Mouse (Mus musculus): Measurements from ENCODE around the gene Hexim1.

Hexim1 gene

DNA sequence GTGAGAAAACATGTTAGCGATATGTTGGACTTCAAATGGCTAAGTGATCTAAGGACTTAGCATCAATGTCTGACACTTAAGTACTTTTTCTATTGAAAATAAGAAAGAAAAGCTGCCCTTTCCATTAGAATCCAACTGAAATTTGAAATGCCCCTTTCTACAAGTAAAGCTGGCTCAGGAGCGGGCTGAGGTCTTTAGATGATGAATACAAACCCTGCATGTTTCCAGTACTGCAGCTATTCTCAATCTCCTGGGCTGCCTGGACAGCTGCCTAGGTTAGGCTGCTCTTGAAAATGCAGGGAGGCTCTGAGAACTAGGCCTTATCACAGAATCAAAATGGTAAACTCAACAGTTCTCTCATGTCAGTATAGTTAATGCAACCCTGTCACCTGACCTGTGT is 2.8 kb downstream of the Hexim1 start:
- DNase-seq (ENCODE audit: low spot score) = no peak

DNA sequence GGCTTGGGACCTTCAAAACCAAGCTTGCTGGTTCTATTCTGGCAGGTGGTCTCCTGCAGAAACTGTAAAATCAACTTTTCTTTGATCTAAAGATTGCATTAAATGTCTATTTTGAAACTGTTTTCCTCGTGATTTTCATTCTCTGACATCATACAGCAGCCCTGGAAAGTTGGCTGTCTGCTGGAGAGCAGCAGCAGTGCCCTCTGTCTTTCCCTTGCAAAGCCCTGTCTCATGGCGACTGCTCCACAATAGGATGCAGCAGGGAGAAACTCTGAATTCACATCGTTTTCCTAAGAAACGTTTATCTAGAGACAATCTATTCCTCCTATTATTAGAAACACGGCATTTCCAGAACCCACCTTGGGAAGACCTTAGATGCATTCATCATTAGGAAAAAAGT is 3.6 kb downstream of the Hexim1 start:
- DNase-seq (ENCODE audit: low spot score) = no peak

DNA sequence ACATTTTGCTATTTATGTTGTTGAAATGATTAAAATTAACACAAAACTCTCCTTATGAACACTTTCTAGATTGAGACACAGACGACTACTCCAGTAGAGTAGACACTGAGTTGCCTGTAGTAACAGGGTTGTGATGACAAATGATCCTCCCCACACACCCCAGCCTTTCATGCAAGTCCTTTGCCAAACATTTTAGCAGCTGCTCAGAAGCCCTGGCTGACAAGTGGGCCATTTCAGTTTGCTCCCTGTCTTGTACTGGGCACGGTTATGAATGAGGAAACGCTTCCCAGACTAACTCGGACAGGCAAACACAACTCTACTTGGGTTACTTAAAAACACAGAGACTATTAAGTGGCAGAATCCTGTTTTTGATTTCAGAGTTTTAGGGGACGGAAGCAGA is 4.3 kb downstream of the Hexim1 start:
- DNase-seq (ENCODE audit: low spot score) = no peak

DNA sequence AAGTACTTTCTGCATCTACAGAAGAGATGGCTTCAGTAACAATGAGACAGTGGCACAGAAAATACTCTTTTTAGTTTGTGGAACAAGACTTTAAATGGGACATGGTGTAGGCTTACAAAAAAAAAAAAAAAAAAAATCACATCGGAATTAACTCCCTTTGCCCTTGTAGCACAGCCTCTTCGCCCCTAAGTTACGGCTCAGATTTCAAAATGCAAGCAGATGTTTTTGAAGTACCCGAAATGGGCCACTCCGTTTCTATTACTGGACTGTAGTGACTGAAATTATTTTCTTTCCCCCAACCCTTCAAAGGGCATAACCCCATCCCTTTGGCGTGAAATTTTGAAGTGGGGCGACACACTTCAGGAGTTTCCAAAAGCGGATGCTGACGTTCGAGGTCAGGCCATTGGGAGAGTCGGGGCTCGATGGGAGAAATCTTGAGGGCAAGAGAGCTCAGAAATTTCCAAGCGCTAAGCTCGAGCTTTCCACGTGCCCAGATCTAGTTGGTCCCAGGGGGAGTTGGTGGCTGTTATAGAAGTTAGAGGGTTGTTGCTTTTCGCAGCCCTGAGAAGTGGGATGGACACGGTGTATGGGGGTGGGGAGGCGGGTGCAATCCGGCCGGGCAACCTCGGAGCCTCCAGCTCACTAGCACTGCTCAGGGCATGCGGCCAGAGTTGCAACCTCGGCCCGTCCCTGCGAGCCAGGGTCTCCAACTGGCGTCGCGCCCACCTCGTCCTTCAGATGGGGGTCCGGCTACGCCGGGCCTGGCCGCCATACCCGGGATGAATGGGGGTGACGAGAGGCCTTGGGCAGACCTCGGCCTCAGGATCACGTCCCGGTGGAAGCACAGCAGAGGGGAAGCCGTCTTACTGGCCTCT is 15.9 kb downstream of the Hexim1 start, which contains the start of gene Hexim2:
Gene Hexim2 (plus strand): TSS at position 729 of the 875 bp plus-strand sequence.
- DNase-seq (ENCODE audit: low spot score) = peak; percentile 88

DNA sequence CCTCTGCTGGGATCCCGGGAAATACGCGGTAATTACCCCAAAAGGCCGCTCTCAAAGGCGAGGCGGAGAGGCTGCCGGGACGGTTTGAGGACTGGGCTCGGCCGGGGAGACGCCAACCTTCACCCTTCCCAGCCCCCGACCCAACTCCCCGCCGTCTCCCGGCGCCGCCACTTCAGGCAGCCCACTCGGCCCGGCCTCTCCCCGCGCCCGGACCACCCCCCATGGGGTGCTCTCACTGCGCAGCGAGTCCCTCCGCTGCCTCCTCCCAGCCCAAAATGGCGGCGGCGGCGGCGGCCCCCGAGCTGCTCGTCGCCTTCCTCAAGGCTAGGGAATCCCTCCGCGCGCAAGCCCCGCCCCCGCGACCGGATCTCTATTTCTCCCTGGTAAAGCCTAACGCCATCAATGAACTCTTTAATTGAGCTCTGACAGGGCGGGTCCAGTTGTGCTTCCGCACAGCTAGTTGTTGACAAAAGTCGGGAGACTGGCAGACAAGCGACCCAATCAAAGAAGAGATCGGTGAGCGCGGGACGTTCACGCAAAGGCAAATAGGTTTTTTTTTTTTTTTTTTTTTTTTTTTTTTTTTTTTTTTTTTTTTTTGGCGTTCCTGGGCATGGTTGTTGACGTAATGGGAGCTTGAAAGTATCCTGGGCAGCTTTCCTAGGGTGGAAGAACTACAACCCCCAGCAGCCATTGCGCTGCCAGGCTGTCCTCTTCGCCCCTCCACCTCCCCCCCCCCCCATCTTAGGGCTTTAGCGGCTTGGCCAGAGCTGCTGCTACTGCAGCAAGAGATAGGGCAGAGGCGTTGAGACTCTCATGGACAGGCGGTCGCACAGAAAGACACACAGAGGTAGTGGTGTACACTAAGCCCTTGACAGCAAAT is 16.8 kb downstream of the Hexim1 start:
- DNase-seq (ENCODE audit: low spot score) = peak; percentile 100

DNA sequence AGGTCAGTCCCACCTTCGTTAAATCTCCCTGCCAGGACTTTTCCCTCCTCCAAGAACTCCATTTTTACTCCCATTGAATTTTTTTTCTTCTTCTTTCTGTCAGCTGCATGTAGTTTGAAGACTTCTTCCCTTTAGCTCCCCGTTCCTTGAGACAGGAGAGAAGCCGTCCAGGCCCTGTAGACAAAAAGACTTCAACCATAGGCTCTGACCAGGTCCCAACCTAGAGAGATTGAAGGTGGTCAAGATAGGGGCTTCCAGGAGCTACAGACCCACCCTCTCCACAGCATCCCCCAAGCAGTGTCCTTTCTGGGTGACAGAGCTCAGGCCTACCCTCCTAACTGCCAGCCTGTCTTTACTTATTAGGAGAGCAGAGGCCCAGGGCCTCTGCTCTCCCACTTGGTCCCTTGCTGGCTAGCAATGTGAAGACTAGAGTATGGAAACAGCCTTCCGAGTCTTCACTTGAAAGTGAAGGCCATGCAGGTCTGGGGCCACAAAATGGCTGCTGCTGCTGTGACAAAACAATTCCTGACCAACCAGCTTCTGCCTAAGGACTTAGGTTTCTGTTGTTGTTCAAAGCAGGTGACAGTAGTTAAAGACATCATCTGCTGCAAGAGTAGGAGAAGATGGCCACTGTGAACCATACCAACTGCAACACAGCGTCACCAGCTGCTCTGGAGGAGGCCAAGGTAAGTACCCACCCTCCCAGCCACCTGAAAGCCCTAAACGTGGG is 17.6 kb downstream of the Hexim1 start:
- no peak for DNase-seq (ENCODE audit: low spot score)

DNA sequence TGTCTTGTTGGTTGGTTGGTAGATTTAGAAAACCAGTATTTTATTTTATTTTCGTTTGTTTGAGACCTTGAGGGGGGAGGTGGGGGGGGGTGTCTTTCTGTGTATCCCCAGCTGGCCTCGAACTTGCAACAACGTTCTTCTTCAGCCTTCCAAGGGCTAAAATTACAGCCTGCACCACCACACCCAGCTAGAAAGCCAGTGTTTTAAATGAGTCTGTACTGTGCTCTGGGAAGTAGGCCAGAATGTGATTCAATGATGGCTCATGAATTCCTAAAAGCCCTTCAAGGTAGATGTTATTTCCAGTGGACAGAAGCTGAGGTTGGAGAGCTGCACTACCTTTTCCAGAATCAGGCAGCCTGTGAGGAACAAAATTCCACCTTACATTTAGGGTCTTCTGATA is 18.2 kb downstream of the Hexim1 start:
- no peak for DNase-seq (ENCODE audit: low spot score)

DNA sequence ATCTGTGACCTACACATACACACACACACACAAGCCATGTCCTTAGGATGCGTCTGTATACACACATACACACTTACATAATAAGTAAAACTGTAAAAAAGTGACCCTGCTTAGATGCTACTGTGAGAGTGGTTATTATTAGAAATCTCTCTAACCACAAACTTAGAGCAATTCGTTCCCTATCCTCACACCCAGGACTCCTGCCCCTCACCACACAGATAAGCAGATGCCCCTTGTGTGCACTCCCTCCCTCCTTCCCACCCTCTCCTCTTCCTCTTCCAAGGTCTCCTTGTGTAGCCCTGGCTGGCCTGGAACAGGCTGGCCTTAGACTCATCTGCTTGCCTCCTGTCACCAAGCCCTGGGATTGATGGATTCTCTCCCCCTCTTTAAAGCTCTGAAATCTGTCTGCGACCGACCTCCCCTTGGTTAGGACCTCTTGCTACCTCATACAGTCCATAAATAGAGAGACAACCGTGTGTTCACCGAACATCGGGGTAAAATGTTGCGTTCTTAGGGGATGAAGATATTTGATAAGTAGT is 20.1 kb downstream of the Hexim1 start:
- no peak for DNase-seq (ENCODE audit: low spot score)

DNA sequence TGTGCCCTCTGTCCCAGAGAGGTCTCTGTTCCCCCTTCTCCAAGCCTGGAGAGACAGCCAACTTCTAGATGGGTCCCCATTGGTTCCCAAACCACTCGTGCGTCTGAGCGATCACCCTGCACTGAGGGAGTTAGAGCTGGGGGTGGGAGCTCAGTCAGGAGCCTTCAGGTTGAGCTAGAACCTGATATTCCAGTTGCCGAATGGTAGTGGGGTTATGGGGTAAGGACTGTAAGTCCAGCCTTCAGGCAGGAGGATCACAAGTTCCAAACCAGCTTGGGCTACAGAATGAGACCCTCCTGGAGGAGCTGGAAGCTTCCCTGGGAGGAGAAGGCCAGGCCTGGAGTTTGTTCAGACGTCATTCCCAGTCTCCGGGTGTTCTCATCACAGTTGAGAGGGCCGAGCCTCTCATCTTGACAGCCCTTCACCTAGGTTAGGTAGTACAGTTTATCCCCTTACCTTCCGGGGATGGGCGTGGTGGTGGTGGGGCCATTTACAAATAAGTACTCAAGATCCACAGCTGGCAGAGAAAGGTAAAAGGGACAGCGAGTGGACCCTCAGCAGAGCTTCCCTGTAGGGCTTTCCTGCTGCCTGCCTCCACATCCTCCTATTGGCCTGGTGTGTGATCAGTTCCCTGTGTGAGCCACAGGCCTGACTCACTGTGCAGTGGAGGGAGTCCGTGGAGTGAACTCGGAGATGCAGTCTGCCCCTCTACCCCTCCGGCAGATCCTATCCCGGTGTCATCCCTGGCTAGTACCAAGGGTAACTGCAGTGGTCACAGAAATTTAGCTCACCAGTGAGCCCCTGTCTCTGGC is 24.1 kb downstream of the Hexim1 start:
- DNase-seq (ENCODE audit: low spot score) = no peak

DNA sequence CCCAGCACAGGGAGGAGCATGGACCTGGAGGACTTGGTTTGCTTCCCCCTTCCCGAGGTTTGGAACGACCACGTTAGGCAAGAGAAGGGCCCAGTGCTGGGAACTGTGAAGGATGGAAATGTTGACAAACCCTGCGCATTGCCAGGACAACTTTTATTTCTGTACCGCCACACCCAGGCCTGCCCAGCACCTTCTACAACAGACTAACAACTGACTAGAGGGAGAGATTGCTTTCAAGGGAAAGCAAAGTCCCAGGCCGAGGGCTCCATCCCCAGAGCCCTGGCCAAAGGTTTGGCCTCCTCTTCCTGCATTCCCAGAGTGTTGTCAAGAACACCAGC is 24.7 kb downstream of the Hexim1 start:
- no peak for DNase-seq (ENCODE audit: low spot score)

DNA sequence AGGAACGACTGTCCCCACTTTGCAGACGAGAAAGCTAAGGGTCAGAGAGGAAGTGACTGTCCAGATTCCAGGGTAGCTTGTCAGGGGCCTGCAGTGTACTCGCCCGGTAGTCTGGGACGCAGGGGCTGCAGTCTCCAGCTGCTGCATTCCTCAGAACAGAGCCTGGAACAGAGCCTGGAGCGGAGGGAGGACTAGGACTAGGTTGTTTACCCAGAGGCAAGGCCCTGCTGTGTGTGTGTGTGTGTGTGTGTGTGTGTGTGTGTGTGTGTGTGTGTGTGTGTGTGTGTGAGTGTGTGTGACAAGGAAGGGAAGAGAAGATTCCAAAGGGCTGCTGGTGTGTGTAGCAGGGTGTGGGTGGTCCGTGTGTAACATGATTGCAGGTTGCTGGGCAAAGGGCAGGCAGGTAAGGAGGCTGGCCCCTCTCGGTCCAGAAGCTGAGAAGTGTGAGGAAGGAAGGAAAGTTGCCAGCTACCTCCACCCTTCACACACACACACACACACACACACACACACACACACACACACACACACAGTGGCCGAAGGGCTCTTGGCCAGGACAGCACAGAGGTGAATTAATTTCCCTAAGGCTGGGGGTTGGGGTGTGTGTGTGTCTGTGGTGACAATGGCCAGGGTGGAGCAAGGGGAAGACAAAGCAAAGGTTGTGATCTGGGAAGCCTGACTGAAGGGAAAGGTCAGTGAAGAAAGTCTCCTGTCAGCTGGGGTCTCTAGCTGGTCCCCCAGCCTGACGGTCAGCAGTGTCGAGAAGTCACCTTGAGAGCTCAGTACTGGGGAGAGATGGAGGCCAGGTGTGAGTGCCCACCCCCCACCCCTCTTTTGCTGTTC is 25.3 kb downstream of the Hexim1 start:
- DNase-seq (ENCODE audit: low spot score) = peak; percentile 75

DNA sequence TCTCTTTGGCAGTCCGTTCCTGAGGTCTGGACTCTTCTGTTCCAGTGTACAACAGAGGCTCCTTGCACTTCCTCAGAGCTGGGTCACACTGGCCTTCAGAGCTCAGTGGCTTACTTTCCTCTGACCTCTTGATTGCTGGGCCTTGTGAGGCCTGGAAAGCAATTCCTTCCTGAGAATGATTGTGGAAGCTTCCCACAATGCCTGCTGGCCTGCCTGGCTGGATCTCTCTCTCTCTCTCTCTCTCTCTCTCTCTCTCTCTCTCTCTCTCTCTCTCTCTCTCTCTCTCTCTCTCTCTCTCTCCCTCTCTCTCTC is 25.9 kb downstream of the Hexim1 start:
- DNase-seq (ENCODE audit: low spot score) = no peak

DNA sequence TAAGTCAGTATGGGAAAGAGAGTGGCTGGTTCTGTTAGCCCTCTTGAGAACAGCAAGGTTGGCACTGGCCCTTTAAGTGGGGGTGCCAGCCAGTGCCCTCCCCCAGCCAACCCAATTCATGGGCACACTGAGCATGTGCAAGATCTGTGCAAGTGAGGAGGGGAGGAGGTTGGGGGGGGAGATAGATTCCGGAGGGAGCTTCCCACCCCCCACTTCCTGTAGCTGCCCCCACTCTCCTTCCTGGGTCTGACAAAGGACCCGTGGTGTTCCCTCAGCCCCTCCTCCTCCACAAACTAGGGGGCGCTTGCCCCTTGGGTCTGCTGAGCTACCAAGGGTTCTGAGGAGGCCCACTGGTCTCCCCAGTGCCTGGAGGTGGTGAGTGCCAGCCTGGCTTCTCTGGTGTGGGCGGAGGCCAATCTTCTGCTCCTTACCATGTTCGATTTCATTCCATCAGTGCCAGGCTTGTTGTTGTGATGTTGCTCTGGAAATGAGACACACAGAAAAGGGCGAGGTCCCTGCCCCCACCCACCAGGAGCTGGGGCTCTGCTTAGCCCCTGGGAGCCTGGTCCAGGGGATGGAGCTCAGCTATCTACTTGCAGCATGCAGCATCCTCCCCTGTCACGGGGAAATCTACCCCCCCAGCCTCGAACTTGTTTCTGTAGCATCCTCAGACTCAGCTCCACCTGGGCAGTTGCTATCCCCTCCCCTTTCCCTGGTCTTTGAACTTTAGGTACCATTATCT is 26.6 kb downstream of the Hexim1 start:
- DNase-seq (ENCODE audit: low spot score) = peak; percentile 65

DNA sequence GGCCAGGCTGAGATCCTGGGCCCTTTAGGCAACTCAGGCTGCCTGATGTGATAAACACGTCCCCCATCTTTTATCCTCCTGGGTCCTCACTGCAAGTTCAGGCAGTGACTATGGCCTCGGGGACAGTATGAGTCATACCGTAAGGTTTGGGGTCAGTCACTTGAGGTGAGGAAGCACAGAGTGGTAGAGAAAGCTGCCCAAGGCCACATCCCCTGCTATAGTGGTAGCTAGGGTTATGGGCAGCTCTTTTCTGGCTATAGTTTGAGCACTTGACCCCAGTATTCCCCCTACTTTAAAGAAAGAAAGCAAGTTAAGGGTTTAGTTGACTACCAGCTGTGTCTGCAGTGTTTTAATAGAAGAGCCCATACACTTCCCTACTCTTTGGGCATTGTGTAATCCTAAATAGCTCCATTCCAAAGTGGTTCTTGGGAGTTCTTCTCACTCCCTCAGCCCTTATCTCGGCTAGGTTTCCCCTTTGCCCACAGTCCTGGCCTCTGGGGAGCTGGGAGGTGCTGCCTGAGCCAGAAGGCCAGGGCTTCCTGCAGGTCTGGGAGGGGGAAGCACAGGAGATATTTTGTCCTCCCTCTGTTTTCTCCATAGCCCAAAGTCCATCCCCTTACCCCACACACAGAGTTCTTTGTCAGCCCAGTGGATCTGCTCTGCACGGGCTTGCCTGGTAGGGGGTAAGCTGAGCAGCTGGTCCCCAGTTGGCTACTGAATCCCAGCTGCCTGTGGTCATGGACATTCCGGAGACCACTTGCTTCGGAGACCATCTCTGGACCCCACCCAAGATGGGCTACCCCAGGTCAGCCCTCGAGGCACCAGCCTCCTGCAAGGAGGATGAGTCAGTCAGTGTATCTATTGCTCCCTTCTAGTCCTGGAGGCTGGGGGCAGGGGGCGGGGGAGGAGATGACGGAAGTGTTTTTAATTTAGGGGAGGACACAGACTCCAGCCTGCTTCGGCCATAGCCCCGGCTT is 28.6 kb downstream of the Hexim1 start:
- DNase-seq (ENCODE audit: low spot score) = no peak

DNA sequence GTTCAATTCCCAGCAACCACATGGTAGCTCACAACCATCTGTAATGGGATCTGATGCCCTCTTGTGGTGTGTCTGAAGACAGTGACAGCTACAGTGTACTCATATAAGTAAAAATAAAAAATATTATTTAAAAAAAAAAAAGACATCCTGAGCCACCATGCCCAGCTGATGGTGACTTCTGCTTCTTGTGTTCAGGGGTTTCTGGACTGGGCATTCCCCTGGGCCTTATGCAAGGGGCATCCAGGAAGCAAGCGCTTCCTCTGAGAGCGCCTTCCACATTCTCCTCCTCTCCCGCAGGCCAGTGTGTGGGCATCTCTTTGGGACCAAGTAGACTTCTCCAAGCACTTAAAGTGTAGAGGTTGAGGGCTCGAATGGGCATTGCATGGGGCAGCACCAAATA is 30.4 kb downstream of the Hexim1 start:
- no peak for DNase-seq (ENCODE audit: low spot score)

DNA sequence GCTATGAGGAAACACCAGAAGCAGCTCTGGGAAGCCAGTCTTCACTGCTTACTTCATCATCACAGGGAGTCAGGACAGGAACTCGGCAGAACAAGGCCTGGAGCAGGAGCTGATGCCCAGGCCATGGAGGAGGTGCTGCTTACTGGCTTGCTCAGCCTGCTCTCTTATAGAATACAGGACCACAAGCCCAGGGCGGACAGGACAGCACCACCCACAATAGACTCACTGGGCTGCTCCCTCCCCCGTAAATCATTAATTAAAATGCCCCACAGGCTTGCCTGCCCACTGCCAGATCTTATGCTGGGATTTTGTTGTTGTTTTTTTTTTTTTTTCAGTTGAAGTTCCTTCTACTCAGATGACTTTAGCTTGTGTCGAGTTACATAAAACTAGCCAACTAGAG is 31.7 kb downstream of the Hexim1 start:
- DNase-seq (ENCODE audit: low spot score) = no peak

DNA sequence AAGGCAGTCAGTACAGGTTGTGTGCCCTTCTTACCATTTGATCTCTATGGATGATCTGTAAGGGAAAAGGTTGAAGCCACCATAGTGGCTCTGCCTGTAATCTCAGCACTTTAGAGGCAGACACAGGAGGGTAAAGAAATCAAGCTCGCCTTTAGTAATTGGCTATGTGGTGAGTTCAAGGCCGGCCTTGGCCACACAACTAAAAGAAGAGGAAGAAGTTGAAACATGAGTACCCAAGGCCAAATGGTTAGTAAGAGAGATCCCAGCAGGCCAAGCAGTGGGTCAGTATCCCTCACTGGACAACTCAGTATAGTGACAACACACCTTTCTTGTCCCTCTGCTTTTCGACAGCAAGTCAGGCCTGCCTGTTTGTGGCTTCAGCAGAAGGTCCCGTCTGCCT is 33.7 kb downstream of the Hexim1 start:
- no peak for DNase-seq (ENCODE audit: low spot score)

DNA sequence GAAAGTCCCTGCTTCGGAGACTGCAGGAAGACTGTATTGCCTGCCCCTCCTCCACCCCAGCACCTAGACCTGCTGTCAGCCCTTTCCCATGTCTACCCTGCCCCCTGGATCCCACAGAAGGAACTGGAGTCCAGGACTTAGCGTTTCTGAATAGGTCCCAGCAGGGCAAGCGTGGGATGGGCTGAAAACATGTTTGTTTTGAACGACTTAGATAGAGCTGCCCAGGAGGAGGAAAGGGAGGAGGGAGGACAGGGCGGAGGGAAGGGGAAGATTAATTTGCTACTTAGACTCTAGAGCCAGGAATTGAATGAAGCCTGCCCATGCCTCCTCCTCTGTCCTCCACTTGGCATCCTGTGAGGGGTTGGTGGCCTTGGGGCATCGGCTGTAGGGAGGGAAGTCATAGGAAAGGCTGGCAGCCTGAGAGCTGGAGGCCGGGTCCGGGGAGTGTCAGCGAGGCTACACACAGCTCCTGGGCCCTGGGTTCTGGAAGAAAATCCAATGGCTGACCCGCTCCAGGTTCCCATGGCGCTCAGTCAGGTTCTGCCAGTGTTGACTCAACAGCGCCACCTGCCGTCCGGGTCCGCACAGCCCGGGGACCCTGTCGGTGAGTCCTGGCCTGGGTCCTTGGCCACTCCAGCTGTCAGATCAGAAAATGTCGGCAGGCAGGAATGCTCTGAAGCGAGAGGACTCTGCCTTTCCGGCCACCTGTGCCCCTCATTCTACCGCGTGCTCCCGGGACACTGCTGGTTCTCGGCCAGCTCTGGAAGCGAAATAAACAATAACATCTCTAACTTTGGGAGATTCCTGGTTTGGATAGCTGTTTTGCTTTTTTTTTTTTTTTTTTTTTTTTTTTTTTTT is 42.8 kb downstream of the Hexim1 start:
- peak; percentile 99 for DNase-seq (ENCODE audit: low spot score)

Measured in testis, postnatal 10 days (tissue).